Mouse (Mus musculus): Measurements from ENCODE around the gene Ndufb8. TPM values are rescaled to one million over a fixed set of nuclear protein-coding genes. Genes with fewer than 3 reads are reported as not detected.

The Ndufb8 gene
- polyA plus RNA-seq, 1 experiment from 2014 or later: 681 TPM

DNA sequence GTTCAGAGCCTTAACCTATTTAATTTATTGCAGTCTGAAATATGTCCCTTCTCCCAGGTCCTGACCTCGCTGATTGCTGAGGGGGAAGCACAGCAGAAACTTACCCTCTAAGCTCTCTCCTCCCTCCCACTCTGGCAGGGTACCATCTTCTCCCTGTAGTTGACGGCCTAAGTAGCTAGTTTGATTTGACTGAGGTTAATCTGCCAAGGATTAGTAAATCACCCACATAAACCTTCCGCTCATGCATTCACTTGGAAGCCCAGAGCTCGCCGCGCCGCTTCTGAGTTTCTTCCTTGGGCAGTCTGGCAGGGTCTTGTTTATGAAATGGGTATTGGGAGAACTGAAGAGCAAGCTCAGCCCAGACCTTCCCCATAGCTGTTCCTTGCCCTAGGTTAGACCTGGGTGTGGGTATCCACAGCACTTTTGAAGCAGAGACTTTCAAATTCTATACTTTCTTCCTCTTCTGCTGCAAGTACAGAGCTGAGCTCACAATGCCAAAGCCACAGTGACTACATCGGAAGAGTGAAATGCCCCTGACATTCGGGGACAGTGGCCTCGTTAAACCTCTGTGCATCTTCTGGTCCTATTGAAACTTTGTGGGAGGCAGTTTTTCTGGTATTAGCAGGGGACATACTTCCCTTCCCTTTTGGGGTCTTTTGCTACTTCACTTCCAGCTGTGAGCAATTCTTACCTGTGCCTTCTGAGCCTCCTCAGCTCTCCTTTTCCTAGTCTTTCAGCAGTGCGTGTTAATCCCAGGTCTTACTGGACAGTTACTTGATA is 42.0 kb downstream of the Ndufb8 start:
- TF ChIP-seq CTCF (IDR thresholded peaks at IDR 0.05): no peak
- ChIA-PET POLR2A (interaction anchor here (0.6 to 1.6 kb wide), 3 partner anchors 9 to 606 kb away, joined by 3 to 4 read pairs (median 3); no protein-coding TSS in a partner anchor), CTCF (interaction anchor here (1.3 to 1.7 kb wide), 3 partner anchors 12 to 38 kb away, joined by 3 to 7 read pairs (median 6); no protein-coding TSS in a partner anchor)
- H3K27me3 ChIP-seq: peaks cover 10% of the 10 kb centered on the region
- no peak for DNase-seq (ENCODE audit: low read depth, low spot score)
- ATAC-seq: no peak
- in situ Hi-C loops (cut with MboI; ENCODE audit: low pct_unique_long_range_greater_than_20kb): no loop called here

DNA sequence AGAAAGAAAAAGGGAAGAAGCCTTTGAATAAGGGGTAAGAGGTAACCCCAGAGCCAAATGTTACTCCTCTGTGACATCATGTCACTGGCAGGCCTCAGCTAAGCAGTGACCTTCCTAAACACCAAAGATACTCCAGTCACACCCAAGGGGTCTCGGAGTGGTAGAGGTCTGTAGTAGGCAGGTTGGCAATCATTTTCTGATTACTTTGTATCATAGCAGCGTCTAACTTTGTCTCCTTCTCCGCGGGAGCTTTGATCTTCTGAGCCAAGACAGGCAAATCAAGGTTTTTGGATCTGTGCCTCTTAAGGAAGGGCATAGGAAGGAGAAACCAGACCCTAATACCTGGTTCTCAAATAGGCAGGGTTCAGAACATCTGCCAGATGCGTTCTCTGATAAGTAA is 42.6 kb downstream of the Ndufb8 start:
- ChIA-PET POLR2A (interaction anchor here (0.6 to 1.6 kb wide), 3 partner anchors 10 to 267 kb away, joined by 3 to 4 read pairs (median 3); no protein-coding TSS in a partner anchor), CTCF (interaction anchor here (1.4 to 1.7 kb wide), 2 partner anchors 12 to 38 kb away, joined by 6 to 7 read pairs; no protein-coding TSS in a partner anchor)
- ATAC-seq (no peak), DNase-seq (ENCODE audit: low read depth, low spot score) (no peak)
- TF ChIP-seq CTCF (IDR thresholded peaks at IDR 0.05): no peak
- in situ Hi-C loops (cut with MboI; ENCODE audit: low pct_unique_long_range_greater_than_20kb): no loop called here
- peaks cover 10% of the 10 kb centered on the region for H3K27me3 ChIP-seq

DNA sequence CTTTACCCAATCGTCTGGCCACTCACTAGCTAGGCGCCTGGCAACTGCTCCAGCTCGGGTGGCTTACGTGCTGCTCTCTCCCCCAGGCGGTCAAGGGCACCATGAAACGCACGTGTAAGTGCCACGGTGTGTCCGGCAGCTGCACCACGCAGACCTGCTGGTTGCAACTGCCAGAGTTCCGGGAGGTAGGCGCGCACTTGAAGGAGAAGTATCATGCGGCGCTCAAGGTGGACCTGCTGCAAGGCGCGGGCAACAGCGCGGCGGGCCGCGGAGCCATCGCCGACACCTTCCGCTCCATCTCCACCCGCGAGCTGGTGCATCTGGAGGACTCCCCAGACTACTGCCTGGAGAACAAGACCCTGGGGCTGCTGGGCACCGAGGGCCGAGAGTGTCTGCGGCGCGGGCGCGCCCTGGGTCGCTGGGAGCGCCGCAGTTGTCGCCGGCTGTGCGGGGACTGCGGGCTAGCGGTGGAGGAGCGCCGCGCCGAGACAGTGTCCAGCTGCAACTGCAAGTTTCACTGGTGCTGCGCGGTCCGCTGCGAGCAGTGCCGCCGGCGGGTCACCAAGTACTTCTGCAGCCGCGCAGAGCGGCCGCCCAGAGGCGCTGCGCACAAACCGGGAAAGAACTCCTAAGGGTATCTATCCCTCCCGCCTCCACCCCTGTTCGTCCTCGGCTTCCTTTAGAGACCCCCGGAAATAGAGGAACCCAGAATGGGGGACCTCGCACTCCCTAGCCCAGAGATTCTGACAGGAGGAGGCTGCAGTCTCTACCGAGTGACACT is 43.6 kb downstream of the Ndufb8 start:
- CTCF ChIA-PET: interaction anchor here (1.1 to 1.7 kb wide), 2 partner anchors 24 to 37 kb away, joined by 3 to 6 read pairs; no protein-coding TSS in a partner anchor
- in situ Hi-C loops (cut with MboI; ENCODE audit: low pct_unique_long_range_greater_than_20kb): no loop called here
- DNase-seq (ENCODE audit: low read depth, low spot score) (no peak), ATAC-seq (no peak)
- TF ChIP-seq CTCF (IDR thresholded peaks at IDR 0.05): no peak
- POLR2A ChIA-PET: interaction anchor here (0.6 kb wide), 1 partner anchor 471 kb away, joined by 5 read pairs; no protein-coding TSS in a partner anchor
- H3K27me3 ChIP-seq: peaks cover 10% of the 10 kb centered on the region

DNA sequence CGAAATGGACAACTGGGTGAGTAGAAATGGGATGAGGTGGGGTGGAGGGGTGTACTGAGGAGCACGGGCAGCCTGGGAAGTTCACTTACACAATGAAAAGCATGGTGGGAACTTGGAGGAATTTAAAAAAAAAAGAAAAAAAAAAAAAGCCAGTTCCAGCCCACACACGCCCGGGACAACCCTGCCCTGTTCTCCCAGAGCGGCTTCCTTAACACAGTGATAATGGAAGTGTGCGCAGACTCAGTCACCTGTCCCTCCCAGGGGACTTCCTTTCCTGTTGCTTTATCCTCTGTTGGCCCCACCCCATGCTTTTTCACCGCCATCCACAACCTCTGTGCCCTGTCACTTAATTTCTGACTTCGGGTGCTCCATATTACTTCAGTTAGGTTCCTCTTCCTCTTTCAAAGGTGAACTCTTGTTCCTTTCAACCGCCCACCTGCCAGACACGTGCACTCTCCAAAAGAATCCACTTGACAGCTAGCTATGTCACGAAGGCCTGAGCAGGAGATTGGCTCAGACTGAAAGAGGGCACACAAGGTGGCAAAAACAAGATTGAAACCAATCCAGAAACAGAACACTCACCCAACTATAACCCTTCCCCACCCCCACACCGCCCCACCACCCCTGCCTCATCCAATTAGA is 44.6 kb downstream of the Ndufb8 start:
- H3K27me3 ChIP-seq: peaks cover 10% of the 10 kb centered on the region

DNA sequence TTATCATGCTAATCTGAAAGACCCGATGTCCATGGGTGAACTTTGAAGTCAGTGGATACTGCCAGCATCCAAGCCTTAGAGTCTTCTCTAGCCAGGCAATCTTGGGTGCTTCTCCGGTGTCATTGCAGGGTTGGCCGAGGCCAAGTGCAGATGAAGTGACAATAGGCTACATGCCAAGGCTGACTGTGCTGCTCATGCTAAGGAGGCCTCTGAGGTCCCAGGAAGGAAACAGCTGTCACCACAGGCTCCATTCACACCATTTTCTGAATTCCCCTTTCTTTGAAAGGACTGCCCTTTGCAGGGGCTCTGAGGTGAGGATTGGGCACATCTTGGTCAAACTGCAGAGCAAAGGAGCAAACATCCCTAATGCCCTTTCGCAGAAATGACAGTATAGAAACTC is 52.5 kb downstream of the Ndufb8 start:
- DNase-seq (ENCODE audit: low read depth, low spot score) (no peak), ATAC-seq (no peak)
- no peak for TF ChIP-seq CTCF (IDR thresholded peaks at IDR 0.05)
- peaks cover 5% of the 10 kb centered on the region for H3K27me3 ChIP-seq
- in situ Hi-C loops (cut with MboI; ENCODE audit: low pct_unique_long_range_greater_than_20kb): no loop called here
- ChIA-PET POLR2A (no interaction called here), CTCF (no interaction called here)

More for the DNA sequence above, 44.6 kb downstream of the Ndufb8 start:
- ChIA-PET POLR2A (no interaction called here), CTCF (interaction anchor here (1.1 to 1.3 kb wide), 3 partner anchors 11 to 23 kb away, joined by 3 read pairs; no protein-coding TSS in a partner anchor)
- in situ Hi-C loops (cut with MboI; ENCODE audit: low pct_unique_long_range_greater_than_20kb): no loop called here
- no peak for DNase-seq (ENCODE audit: low read depth, low spot score)
- ATAC-seq: no peak
- no peak for TF ChIP-seq CTCF (IDR thresholded peaks at IDR 0.05)

DNA sequence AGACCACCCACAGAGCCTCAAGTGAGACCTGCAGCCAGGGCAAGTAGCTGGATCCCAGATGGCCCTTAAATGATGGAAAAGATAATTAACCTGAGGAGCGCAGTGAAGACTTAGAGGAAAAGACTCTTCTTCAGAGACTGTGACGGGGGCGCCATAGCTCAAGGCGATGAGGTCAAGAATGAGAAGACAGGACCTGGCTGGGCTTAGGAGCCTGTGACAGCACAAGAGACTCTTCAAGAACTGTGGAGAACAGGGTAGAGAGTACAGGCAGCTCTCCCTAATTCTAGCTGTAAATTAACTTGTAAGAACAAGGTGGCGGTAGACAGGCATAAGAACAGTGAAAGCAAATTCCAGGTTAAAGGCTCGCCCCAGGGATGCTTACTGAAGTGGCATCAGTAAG is 53.3 kb downstream of the Ndufb8 start:
- ATAC-seq: no peak

DNA sequence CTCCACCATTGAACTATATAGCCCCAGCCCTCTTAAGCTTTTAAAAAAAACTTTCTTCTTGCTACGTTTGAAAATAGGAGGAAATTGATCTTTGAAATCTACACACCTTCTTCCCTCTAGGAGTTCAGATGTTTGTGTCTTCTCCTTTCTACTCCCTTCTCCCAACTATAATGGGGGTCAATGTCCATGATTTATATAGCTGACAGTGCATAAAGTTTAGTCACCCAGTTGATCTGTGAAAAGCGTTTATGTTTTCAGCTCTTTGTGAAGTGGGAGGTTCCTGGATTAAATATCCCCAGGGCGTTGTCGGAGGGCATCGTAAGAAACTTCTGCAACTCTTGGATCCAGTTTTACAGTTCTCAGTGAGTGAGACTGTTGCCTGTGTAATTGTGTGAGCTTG is 55.0 kb downstream of the Ndufb8 start:
- in situ Hi-C loops (cut with MboI; ENCODE audit: low pct_unique_long_range_greater_than_20kb): no loop called here
- DNase-seq (ENCODE audit: low read depth, low spot score): no peak
- no peak for TF ChIP-seq CTCF (IDR thresholded peaks at IDR 0.05)
- CTCF ChIA-PET: interaction anchor here (0.7 to 2.2 kb wide), 8 partner anchors 12 to 339 kb away, joined by 3 to 7 read pairs (median 4); no protein-coding TSS in a partner anchor
- H3K27me3 ChIP-seq: peaks cover 25% of the 10 kb centered on the region
- POLR2A ChIA-PET: interaction anchor here (0.7 to 0.8 kb wide), 3 partner anchors 12 to 898 kb away, joined by 5 to 9 read pairs (median 6); no protein-coding TSS in a partner anchor
- no peak for ATAC-seq

More for the DNA sequence above, 53.3 kb downstream of the Ndufb8 start:
- no peak for TF ChIP-seq CTCF (IDR thresholded peaks at IDR 0.05)
- ChIA-PET CTCF (interaction anchor here (2.2 kb wide), 1 partner anchor 11 kb away, joined by 7 read pairs; no protein-coding TSS in a partner anchor), POLR2A (no interaction called here)
- no peak for DNase-seq (ENCODE audit: low read depth, low spot score)
- in situ Hi-C loops (cut with MboI; ENCODE audit: low pct_unique_long_range_greater_than_20kb): no loop called here
- H3K27me3 ChIP-seq: peaks cover 12% of the 10 kb centered on the region

DNA sequence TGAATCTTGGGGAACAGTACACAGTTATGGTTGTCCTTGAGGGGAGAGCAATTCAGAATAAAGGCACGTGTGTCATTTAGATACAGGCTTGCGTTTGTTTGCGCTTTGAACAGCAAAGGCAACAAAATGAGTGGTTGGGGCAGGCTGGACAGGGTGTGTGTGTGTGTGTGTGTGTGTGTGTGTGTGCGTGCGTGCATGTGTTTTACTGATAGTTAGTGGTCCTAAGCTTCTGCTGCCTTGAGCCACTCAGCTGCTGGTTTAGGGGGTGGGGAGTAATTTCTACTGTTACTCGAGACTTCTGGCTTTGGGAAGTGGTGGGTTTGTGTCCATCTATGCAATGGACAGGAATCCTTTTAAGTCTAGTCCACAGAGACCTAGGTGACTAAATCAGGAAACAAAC is 56.3 kb downstream of the Ndufb8 start:
- DNase-seq (ENCODE audit: low read depth, low spot score) (no peak), ATAC-seq (no peak)
- in situ Hi-C loops (cut with MboI; ENCODE audit: low pct_unique_long_range_greater_than_20kb): no loop called here
- ChIA-PET CTCF (interaction anchor here (1.0 to 2.0 kb wide), 3 partner anchors 11 to 18 kb away, joined by 3 to 6 read pairs (median 4); no protein-coding TSS in a partner anchor), POLR2A (interaction anchor here (1.2 kb wide), 1 partner anchor 10 kb away, joined by 4 read pairs; no protein-coding TSS in a partner anchor)
- TF ChIP-seq CTCF (IDR thresholded peaks at IDR 0.05): no peak
- peaks cover 38% of the 10 kb centered on the region for H3K27me3 ChIP-seq

Other genes starting within 250 kb of the Ndufb8 start
- gene Scd4, start 222.3 kb downstream of the Ndufb8 start, polyA plus RNA-seq (2021): 0.09 TPM
- 2.4 TPM for gene Scd1, start 147.6 kb downstream of the Ndufb8 start, polyA plus RNA-seq (2021)
- 0.15 TPM for gene Wnt8b, start 62.0 kb downstream of the Ndufb8 start, polyA plus RNA-seq (2021)
- gene Sec31b, start 9.6 kb downstream of the Ndufb8 start, polyA plus RNA-seq (2021): 0.83 TPM
- not detected for gene Gm20538, start 2.6 kb downstream of the Ndufb8 start, polyA plus RNA-seq (2021)
- gene Hif1an, start 7.4 kb upstream of the Ndufb8 start, polyA plus RNA-seq (2021): 25.1 TPM
- 198 TPM for gene Pax2, start 200.6 kb upstream of the Ndufb8 start, polyA plus RNA-seq (2021)

All from Patski (cell line).